Mouse (Mus musculus): ENCODE data around the gene Ntrk2. TPM values are rescaled to one million over a fixed set of nuclear protein-coding genes. Genes with fewer than 3 reads are reported as not detected.
A peak's percentile ranks its signal among the peaks of the same experiment; 100 is the strongest.

Gene Ntrk2
- total RNA-seq, 2 experiments from 2014 or later, result 13.0 to 15.1 TPM

DNA sequence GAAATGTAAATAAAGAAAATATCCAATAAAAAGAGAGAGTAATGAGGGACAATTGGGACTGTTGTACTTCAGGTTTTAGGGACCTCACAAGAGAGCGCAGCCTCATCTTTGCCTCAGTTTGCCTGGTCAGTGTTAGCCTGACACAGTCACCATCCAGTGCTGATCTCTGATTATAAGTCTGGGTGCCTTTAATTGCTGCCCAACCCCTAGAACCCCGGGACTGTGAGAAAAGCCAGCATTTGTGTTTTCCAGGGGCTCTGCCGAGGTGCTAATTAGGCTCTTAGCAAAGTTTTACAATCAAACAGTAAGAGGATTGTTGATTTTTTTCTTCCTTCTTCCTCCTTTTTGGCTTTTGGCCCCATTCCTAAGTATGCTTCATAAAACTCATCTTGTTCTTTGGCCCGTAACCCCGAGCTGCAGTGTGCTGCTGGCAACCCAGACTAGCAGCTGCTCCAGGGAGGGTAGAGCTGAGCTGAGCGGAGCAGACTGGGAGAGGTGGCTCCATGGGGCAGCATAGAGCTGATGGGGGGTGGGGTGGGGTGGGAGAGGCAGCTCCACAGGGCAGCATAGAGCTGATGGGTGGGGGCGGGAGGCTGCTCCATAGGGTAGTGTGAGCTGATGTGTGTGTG, 34.5 kb downstream of the Ntrk2 start:
- DNase-seq, result peak; percentile 18

DNA sequence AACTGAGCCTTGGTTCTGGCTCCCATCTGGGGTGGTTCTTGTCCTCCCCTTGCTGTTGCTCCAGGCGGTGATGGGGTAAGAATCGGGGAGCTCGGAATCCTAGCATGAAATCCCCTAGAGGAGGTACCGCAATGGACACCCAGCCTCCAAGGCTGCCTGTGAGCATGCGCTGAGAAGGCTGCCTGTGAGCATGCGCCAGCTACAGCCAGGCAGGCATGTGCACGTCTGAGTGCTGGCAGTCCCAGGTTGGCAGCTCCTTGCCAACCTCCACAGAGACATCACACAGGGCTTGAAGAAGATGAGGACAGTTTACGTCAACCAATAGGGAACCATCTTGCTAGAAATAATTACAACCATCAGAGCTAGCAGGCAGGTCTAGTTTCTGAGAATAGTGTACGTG, 37.5 kb downstream of the Ntrk2 start:
- no peak for DNase-seq

DNA sequence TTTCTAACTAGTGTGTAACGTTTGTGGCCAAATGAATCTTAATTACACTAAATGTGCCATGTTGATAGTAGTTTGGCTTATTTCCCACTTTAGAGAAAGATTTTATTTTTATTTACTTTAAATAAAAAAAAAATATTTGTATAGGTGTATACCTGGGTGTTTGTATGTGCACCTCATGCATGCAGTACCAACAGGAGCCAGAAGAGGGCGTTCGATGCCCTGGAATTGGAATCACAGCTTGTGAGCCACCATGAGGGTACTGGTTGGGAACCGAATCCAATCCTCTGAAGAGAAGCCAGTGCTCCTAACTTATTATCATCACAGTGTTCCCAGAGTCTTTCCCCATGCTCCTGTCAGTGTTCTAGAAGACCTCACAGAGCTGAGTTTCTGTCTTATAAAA, 42.2 kb downstream of the Ntrk2 start:
- DNase-seq, result no peak

DNA sequence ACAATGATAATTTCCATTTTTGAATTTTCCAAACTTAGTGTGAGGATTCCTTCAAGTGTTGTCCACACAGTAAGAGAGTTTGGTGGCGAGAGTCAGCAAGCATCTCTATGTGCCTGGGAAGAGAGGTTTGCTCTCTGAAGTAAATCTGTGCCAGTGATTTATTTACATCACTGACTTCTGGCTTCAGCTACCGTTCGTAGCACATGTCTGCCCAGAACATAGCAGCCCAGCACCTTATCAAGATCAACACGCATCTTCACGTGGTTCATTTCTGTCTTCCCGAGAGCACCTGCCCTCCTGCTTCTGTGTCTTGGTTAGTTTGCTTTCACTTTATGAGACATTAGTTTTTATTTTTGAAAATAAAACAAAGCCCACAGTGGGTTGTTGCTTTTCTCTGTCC, 47.3 kb downstream of the Ntrk2 start:
- DNase-seq, result no peak

DNA sequence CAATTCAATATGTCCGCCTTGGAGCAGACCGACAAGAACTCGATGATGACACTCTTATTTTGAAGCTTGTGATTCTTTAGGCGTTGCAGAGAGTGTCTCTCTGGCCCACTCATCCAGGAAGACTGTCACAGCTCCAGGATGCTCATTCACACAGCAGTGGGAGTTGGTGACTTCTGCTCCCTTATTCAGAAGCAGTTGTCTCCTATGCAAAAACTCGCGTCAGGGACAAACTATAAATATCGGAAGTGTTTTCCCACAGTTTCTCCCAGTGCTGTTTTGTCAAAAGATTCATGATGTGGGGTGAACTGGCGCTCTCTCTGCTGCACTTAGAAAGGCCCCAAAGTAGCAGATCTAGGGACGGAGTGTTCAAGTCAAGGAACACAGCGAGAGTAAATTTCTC, 59.9 kb downstream of the Ntrk2 start:
- no peak for DNase-seq

DNA sequence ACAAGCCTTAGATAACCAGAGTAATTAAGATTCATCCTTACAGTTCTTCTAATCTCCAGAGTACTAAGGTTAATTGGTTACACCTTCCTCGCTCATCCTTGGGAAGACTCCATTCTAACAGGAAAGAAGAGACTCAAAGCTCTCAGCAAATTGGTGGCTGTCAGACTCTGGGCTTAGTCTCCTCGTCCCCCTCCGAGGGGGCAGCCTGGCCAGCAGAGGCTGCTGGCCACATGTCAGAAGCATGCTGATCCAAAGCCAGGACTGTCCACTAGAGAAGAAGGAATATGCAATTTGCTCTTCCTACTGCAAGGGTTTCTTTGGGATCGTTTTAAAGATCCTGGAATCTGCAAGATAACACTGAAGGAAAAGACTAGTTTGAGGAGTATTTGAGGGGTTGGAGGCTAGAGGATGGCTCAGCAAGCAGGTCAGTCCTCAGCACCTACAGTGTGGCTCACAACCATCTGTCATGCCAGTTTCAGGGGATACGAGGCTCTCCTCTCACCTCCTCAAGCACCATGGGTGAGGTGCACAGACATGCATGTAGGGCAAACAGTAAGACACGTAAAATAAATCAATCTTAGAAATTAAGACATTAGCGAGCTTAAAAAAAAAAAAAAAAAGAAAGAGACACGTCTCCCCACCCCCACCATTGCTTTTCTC, 60.5 kb downstream of the Ntrk2 start:
- no peak for DNase-seq

DNA sequence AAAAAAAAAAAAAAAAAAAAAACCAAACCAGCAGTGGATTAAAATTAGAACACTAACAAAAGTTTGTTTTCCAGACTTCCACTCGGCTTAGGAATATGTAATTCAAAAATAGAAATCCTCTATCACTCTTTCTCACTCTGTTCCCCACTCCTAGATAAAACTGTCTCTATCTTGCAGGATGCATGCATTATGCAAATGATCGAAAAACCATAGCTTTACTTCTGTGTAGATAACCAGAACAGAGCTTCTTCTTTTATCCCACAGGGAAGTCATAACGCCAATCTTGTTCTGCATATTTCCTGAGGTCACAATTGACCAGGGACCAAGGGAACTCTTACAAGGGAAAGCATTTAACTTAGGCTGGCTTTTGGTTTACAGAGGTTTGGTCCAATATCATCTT, 76.1 kb downstream of the Ntrk2 start:
- no peak for DNase-seq

DNA sequence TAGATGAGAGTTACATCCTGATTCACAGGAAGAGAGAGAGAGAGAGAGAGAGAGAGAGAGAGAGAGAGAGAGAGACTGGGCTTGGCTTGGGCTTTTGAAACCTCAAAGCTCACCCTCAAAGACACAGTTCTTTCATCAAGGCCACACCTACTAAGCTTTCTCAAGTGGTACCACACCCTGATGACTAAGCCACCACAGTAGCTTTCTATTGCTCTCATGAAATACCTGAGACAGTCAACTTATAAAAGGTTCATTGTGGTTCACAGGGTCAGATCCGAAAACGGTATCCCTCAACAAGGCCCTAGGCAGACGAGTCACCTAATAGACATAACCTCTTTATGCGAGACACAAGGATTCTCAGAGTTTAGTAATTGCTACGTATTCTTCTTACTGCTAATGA, 76.5 kb downstream of the Ntrk2 start:
- DNase-seq, result no peak

DNA sequence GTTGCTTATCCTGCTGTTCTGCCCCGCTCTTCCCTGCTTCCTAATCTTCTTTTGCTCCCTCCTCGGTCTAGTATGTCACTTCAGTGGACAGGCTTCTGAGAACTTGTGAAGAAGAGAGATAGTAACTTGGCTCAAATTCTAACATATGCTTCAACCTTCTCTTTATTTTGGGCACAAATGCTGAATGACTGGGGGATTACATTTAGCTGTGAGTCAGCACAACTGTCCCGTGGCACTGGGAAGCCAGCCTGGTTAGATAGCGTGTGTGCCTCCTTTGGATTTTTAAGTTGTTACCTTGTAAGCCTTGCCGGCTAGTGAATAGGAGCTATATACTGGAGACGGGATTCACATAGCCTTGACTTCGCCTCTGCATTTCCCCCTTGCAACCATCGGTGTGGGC, 79.7 kb downstream of the Ntrk2 start:
- no peak for DNase-seq

DNA sequence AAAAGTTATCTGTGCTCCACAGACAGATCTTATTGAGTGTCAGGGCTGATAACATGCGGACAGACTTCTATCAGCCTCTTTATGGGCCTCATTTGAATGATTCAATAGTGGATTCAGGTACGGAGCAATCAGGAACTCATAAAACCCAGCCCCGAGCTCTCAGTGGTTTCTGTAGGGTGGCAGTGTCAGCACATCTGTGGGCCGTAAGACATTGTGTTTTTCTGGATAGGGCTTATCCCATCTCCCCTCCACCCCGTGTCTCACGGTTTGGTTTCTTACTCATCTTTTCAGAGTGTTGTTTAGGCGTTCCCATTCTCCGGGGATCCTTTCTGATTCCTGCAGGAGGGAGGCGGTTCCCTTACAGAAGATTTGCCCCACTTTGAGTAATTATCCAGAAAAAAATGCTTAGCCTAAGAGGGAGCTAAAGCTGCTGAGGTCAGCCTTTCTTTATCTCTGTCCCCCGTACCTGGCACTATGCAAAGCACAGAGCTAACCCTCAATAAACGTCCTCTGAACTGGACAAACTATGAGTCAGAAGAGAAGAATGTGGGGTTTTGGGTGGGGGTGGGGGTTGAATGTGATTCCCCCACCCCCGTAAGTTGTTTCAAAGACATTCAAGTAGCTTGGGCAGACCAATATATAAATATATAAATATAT, 90.0 kb downstream of the Ntrk2 start:
- no peak for DNase-seq

DNA sequence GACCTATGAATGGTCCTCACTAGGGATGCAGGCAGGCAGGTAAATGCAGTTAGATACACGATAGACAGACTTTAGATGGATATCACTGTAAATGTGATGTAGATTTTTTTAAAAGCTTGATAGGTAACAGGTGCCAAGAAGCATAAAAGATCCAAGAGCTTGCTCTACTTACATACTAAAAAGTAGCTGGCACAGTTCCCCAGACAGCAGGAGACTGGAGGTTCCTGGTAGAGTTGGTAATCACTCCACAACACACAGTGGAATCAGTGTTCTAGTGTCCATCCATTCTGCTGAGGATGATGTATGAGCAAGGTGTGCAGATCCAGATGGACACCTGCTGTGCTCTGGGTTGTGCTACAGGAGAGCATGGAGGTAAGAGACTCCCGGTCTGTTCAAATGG, 93.0 kb downstream of the Ntrk2 start:
- no peak for DNase-seq

DNA sequence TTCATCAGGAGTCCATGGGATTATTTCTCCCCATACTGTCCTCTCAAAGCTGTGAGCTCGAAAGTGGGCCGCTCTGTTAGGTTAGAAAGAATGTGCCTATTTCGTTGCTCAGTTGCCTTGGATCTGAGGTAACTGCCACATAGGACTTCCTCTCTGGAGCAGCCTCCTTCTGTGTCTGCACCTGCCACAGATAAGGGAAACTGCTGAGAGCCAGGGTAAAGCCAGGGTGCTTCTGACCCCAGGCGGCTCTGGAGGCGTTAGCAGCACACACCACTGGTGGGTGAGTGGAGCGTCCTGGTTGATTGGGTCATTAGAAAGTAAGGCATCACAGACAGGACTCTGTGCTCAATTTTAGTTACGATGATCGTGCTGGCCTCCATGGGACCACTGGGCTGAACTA, 95.9 kb downstream of the Ntrk2 start:
- no peak for DNase-seq

DNA sequence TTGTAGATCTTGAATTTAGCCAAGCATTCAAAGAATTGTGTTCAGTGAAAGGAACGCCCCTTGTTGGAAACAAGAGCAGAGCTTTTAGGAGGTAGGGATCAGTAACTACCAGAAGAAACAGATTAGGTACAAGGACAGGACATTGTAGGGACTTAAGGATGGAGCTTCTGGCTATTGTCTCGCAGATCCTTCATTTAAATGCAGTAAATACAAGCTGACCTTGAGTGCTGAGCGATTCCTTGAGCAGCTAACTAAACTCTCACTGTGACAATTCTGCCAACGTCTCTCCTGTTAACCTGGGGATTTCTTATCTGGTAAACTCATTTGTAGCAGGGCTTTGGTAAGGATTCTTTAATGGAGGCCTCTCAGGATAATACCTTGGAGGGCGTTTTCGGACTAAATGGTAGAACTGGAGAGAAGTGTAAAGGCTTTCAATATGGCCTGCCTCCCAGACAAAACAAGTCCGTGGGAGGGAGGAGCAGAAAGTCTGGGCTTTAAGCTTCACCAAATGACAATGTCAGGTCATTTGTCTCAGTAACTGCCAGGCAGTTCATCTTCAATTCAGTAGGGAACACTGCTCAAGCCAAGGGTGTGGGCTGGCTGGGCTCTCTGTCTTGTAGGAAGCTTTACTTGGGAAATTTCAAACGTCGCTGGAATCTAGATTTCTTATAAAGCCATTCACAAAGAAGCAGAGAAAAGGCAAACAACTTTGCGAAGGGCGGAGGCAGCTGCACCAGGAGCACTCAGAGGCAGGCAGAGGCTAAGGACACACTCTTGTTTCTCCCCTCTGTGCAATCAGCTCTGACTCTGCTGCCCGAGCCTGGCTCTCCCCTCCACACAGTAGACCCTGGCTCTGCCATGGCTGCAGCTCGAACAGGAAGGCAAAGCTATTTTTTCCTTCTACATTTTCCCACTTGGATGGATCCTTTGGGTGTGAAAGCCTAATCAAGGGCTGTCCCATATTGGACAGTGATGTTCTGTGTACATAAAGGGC, 98.7 kb downstream of the Ntrk2 start:
- no peak for DNase-seq

DNA sequence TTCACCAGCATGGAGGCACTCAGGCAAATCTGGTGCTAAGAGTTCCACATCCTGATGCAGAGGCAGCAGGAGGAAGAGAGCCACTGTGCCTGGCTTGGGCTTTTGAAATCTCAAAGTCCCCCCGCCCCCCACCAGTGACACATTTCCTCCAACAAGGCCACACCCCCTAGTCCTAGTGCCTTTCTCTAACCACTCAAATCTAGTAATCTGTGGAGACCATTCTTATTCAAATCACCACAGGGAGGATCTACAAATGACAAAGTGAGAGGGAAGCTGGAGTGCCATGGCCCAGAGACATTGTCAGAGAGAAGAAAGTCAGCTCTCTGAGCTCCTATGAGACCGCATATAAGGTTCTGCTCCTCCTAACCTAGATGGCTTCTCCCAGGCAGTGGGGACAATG, 105.6 kb downstream of the Ntrk2 start:
- DNase-seq, result no peak

DNA sequence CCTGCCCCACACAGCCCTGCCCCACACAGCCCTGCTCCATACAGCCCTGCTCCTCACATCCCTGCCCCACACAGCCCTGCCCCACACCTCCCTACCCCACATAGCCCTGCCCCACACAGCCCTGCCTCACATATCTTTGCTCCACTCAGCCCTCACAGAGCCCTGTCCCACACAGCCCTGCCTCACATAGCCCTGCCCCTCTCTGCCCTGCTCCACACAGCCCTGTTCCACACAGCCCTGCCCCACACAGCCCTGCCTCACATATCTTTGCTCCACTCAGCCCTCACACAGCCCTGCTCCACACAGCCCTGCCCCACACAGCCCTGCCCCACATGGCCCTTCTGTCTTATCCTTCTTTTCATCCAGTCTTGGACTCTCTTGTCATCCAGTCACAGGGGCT, 106.2 kb downstream of the Ntrk2 start:
- no peak for DNase-seq

DNA sequence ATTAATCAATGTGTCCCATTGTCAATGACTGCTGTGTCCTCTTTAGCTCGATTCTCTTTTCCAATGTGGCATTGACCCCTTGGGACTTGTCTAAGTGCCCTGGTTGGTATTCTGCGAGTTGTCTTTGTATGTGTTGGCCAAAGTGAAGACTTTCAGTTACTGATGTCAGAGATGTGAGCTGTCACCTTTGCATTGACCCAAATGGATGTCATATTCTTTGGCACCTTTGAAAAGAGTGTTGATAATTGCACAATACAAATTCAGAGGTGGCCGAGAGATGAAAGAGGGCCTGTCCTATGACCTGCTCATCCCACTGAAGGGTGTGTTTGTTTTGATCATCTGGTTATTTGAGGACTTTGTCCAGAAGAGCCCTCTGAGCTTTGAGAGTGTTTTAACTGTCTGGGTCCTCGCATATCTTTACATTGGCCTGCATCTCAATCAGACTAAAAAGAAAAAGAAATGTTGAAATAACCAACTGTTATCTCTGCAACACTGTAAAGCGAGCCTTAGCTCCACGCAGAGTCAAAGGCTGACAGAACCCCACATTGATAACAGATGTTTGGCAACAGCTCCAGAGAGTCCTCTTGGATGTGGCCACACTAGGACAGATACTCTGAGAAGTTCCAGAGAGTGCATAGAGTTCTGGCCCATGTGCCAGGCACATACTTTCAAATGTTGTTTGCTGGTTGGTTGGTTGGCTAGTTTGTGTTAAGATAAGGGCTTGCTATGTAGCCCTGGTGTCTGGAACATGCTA, 107.9 kb downstream of the Ntrk2 start:
- DNase-seq, result no peak

DNA sequence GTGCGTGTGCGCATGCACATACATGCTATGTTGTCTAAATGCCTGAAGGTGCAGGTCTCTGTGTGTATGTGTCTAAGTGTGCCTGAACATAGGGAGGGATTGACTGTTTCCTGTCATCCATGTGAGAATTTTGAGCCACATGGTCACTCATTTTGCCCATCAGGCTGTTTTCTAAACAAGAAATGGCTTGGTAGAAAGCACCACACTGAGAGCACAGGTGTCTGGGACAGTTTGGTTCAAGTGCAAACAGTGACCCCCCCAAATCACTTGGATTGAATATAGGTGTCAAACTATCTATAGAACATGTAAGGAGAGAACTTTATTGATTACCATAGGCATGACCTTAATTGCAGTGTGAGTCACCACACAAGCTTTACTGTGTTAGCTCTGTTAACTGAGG, 110.0 kb downstream of the Ntrk2 start:
- no peak for DNase-seq

DNA sequence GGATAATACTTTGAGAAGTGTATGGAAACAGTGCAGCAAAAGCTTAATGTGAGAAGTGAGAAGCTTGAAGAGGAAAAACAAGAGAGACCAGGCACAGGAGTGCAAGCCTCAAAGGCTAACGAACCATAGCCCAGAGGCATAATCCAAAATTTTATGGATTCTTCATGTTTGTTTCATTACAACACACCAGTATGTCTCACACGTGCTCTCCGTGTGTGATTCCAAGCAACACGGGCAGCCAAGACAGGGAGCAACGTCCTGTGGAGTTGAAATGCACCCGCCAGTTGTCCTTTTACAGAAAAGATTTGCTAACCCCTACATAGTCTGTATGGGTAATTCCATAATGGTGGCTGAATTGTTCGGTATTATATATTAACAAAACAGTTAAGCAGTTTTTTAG, 113.9 kb downstream of the Ntrk2 start:
- DNase-seq, result no peak

DNA sequence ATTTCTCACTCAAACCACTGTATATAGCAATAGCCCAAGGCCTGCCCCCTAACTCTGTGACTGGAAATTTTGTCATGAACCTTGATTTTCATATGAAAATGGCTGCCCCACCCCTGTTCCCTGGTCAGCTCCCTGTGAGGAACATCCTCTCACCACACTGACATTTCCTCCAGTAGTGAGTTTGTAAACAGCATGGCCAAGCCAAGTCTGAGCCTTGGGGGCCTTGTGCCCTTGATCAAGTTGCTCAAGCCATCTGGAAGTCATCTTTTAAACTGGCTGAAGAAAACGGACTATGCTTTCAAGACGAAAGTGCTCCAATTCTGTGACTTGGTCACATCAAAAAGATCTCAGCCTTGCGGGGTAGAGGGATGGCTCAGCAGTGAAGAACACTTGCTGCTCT, 114.9 kb downstream of the Ntrk2 start:
- DNase-seq, result no peak

DNA sequence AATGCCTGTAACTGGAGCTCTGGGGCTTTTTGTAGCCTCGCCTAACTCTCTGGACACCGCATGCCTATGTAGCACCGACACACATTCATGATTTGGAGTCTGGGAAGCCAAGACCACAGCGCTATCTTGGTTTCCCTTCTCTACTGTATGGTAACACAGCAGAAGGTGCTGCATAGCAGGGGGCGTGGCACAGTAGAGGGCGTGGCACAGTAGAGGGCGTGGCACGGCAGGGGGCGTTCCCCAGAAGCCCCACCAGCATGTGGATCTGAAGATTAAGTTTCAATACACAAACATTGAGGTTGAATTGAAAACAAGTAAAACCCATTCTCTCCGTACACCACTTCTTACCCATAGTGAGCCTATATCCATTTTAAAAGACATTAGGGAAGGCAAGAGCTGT, 115.3 kb downstream of the Ntrk2 start:
- no peak for DNase-seq

DNA sequence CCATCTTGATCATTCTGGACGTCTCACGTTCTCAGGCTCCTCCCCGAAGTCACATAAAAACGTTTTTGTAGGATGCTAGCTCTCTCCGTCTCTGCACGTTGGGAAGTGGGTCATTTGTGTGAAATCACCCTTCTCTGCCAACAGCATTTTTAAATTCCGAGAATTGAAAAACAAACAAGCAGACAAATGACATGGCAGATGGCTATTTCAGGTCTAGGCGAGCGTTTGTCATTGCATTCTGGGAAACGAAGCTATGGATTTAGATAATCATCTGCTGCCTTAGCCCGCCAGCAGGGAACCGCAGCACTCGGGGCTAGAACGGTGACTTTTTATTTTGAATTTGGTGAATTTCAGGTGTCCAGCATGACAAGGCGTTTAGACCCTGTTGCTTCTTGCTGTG, 115.8 kb downstream of the Ntrk2 start:
- DNase-seq, result no peak

DNA sequence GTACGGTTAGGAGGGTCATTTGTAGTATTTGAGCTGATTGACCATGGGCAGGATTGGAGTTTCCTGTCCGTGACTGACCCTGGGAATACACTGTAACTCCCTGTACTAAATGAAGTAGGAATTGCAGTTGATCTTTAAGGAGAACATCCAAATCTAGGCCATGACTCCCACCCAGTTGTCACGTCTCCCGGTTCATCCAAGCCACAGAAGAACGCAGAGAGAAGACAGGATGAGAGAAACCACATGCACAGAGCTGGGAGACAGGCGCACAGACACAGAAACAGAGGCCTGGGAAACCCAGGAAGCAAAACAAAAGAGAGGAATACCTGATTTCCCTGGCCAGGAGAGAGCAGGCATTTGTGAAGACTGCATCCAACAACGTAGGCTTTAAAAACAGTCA, 117.1 kb downstream of the Ntrk2 start:
- no peak for DNase-seq

Measured in gastrocnemius, postnatal 10 days (tissue).